Mouse (Mus musculus) intestine, embryonic 16.5 days (tissue): ENCODE data around the gene Iqsec1. TPM values are rescaled to one million over a fixed set of nuclear protein-coding genes. Genes with fewer than 3 reads are reported as not detected.

Source experiments
- ATAC-seq: fragments of 200-750 bp; cut with Nextera tagmentation; 2 replicates; pipeline ENCODE4 v1.8.0; 2017; ENCODE audit warnings: moderate TSS enrichment, moderate library complexity
- H3K27ac ChIP-seq: fragments of 300-500 bp; sonication (generic); 2 replicates; pipeline ENCODE4 v1.5.1; 2014; ENCODE audit warnings: mild to moderate bottlenecking, low read length
- H3K27me3 ChIP-seq: fragments of 300-500 bp; sonication (generic); replicated peaks from 2 replicates; pipeline ENCODE4 v1.6.1; 2014; ENCODE audit warnings: low read length, control low read depth, mixed read lengths; ENCODE audit not compliant: control insufficient read depth, insufficient read depth
- H3K36me3 ChIP-seq: fragments of 300-500 bp; sonication (generic); 2 replicates; pipeline ENCODE4 v1.6.1; 2014; ENCODE audit warnings: low read length, control low read depth; ENCODE audit not compliant: control insufficient read depth, insufficient read depth
- H3K4me1 ChIP-seq: fragments of 300-500 bp; sonication (generic); 2 replicates; pipeline ENCODE4 v1.6.1; 2014; ENCODE audit warnings: low read length, control low read depth, mixed read lengths; ENCODE audit not compliant: control insufficient read depth, insufficient read depth
- H3K4me2 ChIP-seq: fragments of 300-500 bp; sonication (generic); 2 replicates; pipeline ENCODE4 v1.6.1; 2014; ENCODE audit warnings: low read depth, low read length, control low read depth
- H3K4me3 ChIP-seq: fragments of 300-500 bp; sonication (generic); 2 replicates; pipeline ENCODE4 v1.5.1; 2014; ENCODE audit warnings: mild to moderate bottlenecking, low read length
- H3K9ac ChIP-seq: fragments of 300-500 bp; sonication (generic); 2 replicates; pipeline ENCODE4 v1.6.1; 2014; ENCODE audit warnings: low read depth, low read length
- H3K9me3 ChIP-seq: fragments of 300-500 bp; sonication (generic); 2 replicates; pipeline ENCODE4 v1.6.1; 2016; ENCODE audit warnings: low read length, control low read depth; ENCODE audit not compliant: control insufficient read depth
- WGBS: fragments of 180-500 bp; shearing (Covaris S2); extraction: QIAGEN DNeasy Blood & Tissue Kit; methylation state at CpG from one replicate; pipeline ENCODE4 v1.1.7; 2014; 5-methylcytosine and 5-hydroxymethylcytosine counted together
- polyA plus RNA-seq: library from polyadenylated mRNA; unstranded; fragments of >200 nt; fragmentation: Nextera tagmentation; extraction: Ambion mirVana; gene quantifications from 2 replicates; pipeline ENCODE4 v1.2.1, GENCODE M21; 2015

Iqsec1 gene
- polyA plus RNA-seq, 1 experiment from 2014 or later = 6.4 TPM

DNA sequence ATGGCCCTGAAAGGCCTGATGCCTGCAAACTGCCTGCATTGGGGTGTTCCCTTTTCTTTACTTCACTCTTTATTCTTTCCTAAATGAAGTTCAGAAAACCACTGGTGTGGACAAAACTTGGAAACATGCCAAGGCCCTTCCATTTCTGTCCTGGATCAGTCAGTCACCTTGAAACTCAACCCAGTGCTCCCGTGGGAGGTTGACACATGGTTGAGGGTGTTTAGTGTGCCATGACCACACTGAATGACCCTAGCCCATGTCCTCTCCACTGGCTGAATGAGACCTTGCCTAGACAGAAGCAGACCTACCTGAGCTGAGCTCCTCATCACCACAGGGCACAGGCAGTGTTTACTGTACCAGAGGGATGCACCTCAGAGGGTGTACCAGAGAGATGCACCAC lies 103.9 kb downstream of the Iqsec1 start:
- Histone ChIP-seq H3K36me3 (no peaks in the 10 kb centered on the region), H3K9ac (no peak overlapping the region), H3K27me3 (no peaks in the 10 kb centered on the region), H3K27ac (no peak overlapping the region), H3K9me3 (no peaks in the 10 kb centered on the region), H3K4me2 (no peak overlapping the region), H3K4me1 (no peaks in the 10 kb centered on the region), H3K4me3 (no peak overlapping the region)
- ATAC-seq = no peak
- WGBS = 37% methylated on average over 1 of the region's 1 CpGs

DNA sequence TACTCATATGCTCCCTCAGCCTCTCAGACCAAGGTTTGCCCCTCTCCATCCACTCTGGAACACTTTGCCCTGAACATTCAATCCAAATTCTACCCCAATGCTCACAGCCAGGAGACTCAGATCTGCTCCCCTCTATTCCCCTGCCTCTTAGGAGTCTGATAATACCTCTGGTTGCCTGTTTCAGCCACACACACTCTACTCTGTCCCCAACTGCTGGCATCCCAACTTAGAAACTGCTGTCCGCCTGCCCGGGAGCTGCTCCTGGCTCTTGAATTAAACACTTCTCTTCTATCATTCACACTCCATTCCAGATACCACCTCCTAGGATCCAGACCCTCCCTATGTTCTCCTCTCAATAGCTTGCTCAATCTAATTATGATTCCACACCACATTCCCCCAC lies 107.5 kb downstream of the Iqsec1 start:
- H3K4me1 ChIP-seq = no peaks in the 10 kb centered on the region
- no peak for ATAC-seq
- no peak overlapping the region for H3K27ac ChIP-seq
- no peak overlapping the region for H3K4me2 ChIP-seq
- H3K4me3 ChIP-seq = no peak overlapping the region
- no peaks in the 10 kb centered on the region for H3K9me3 ChIP-seq
- H3K9ac ChIP-seq = no peak overlapping the region
- no peaks in the 10 kb centered on the region for H3K36me3 ChIP-seq
- 91% methylated on average over 2 of the region's 2 CpGs for WGBS
- no peaks in the 10 kb centered on the region for H3K27me3 ChIP-seq

- H3K27me3 ChIP-seq = no peaks in the 10 kb centered on the region
- no peaks in the 10 kb centered on the region for H3K9me3 ChIP-seq
- H3K4me3 ChIP-seq = no peak overlapping the region
- H3K36me3 ChIP-seq = no peaks in the 10 kb centered on the region
- H3K4me1 ChIP-seq = no peaks in the 10 kb centered on the region
- H3K9ac ChIP-seq = no peak overlapping the region
- no peak overlapping the region for H3K4me2 ChIP-seq
- H3K27ac ChIP-seq = no peak overlapping the region
- no peak for ATAC-seq
- 50% methylated on average over 3 of the region's 3 CpGs for WGBS
Observed at GRCm38 (mm10) chr6:90880404-90880803, 108.1 kb downstream of the Iqsec1 start.

GRCm38 (mm10) chr6:90871581-90871980 lies 116.9 kb downstream of the Iqsec1 start:
- 78% methylated on average over 8 of the region's 8 CpGs for WGBS
- Histone ChIP-seq H3K4me2 (no peak overlapping the region), H3K9me3 (no peaks in the 10 kb centered on the region)

DNA sequence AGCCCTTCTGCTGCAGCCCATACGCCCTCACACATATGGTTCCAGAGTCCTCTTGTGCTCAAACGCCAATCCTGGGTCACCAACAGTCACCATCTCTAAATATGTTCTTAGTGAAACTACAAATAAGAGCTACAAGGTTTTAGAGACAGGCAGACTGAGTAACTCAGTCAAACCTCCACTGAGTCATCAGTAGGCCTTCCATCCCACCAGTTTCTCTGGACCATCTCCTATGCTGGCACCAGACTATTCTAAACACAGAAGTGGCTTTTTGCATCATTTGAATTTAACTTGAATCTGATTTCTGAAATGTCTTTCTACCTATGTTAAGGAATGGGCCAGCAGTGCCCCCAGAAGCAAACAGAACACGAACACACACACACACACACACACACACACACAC lies 120.5 kb downstream of the Iqsec1 start:
- Histone ChIP-seq H3K27ac (no peak overlapping the region), H3K4me3 (no peak overlapping the region), H3K9ac (no peak overlapping the region), H3K4me1 (no peaks in the 10 kb centered on the region), H3K36me3 (no peaks in the 10 kb centered on the region), H3K9me3 (no peaks in the 10 kb centered on the region), H3K4me2 (no peak overlapping the region), H3K27me3 (no peaks in the 10 kb centered on the region)
- 73% methylated on average over 3 of the region's 3 CpGs for WGBS
- ATAC-seq = no peak

More at GRCm38 (mm10) chr6:90871581-90871980, 116.9 kb downstream of the Iqsec1 start:
- Histone ChIP-seq H3K4me1 (no peaks in the 10 kb centered on the region), H3K4me3 (no peak overlapping the region), H3K27me3 (no peaks in the 10 kb centered on the region), H3K9ac (no peak overlapping the region), H3K27ac (no peak overlapping the region), H3K36me3 (no peaks in the 10 kb centered on the region)
- no peak for ATAC-seq

GRCm38 (mm10) chr6:90861370-90861769 lies 127.1 kb downstream of the Iqsec1 start:
- H3K4me1 ChIP-seq = no peaks in the 10 kb centered on the region

DNA sequence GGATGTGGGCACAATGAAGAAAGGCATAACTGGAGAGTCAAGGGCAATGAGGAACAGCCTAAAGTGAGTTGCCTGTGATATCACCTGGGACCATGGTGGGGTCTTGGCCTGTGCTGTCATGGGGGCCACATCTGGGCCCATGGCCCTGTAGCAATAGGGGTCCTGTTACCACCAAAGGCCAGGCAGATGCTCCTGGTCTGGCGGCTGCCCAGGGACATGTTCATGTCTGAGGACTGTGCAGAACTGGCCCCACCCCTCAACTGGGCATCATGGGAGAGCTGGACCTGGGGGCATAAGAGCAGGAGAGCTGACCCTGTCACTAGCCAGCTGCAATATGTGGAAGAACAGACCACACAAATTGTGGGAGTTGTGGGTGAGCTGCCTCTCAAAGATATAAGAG lies 130.6 kb downstream of the Iqsec1 start:
- Histone ChIP-seq H3K9me3 (no peaks in the 10 kb centered on the region), H3K4me1 (no peaks in the 10 kb centered on the region), H3K27ac (no peak overlapping the region), H3K27me3 (no peaks in the 10 kb centered on the region), H3K4me3 (no peak overlapping the region), H3K36me3 (no peaks in the 10 kb centered on the region), H3K4me2 (no peak overlapping the region), H3K9ac (no peak overlapping the region)
- 74% methylated on average over 1 of the region's 1 CpGs for WGBS
- no peak for ATAC-seq

More at GRCm38 (mm10) chr6:90861370-90861769, 127.1 kb downstream of the Iqsec1 start:
- Histone ChIP-seq H3K4me3 (no peak overlapping the region), H3K9ac (no peak overlapping the region), H3K4me2 (no peak overlapping the region), H3K27me3 (no peaks in the 10 kb centered on the region), H3K27ac (no peak overlapping the region), H3K9me3 (no peaks in the 10 kb centered on the region), H3K36me3 (no peaks in the 10 kb centered on the region)
- no peak for ATAC-seq
- WGBS = 90% methylated on average over 1 of the region's 1 CpGs

DNA sequence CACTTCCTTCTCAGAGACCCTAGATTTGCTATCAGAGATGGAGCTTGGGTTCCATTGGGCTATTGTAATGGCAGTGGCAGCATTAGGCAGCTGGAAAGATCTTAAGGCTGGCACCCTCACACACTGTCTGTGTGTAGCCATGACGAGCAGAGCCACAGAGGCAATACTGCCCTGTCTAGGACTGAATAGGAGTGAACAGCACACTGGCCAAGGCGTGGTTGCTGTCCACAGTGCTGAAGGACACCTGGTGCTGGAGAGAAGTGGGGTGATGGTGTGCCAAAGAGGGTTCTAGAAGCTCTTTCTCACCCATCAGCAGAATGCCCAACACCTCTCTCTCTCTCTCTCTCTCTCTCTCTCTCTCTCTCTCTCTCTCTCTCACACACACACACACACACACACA lies 136.1 kb downstream of the Iqsec1 start:
- Histone ChIP-seq H3K4me1 (no peaks in the 10 kb centered on the region), H3K36me3 (no peaks in the 10 kb centered on the region), H3K4me3 (no peak overlapping the region), H3K9ac (no peak overlapping the region), H3K4me2 (no peak overlapping the region), H3K9me3 (no peaks in the 10 kb centered on the region), H3K27me3 (no peaks in the 10 kb centered on the region), H3K27ac (no peak overlapping the region)
- WGBS = 16% methylated on average over 2 of the region's 2 CpGs
- ATAC-seq = no peak

DNA sequence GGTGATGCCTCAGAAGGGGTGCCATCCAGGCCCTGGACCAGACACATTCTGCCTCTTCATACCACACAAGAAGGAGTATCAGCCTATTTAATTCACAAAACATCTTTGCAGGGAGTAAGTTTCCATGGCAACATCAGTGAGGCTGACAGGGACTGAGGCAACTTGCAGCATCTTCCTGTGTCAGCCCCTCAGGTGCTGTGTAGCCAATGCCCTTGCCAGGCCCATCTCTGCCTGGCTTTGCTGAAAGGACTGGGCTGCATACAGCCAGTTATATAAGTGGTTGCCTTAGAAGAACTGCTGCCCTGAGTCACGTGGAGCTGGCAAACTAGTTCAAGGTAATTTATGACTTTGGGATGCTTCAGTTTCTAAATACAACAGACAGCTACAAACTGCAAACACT lies 140.4 kb downstream of the Iqsec1 start:
- no peak for ATAC-seq
- Histone ChIP-seq H3K4me2 (no peak overlapping the region), H3K36me3 (no peaks in the 10 kb centered on the region), H3K9me3 (no peaks in the 10 kb centered on the region), H3K9ac (no peak overlapping the region), H3K4me1 (no peaks in the 10 kb centered on the region), H3K27ac (no peak overlapping the region), H3K4me3 (no peak overlapping the region), H3K27me3 (no peaks in the 10 kb centered on the region)
- WGBS = 21% methylated on average over 1 of the region's 1 CpGs

GRCm38 (mm10) chr6:90847523-90847922 lies 141.0 kb downstream of the Iqsec1 start:
- H3K4me3 ChIP-seq = no peak overlapping the region
- no peaks in the 10 kb centered on the region for H3K36me3 ChIP-seq
- H3K27ac ChIP-seq = no peak overlapping the region
- no peak for ATAC-seq
- H3K9me3 ChIP-seq = no peaks in the 10 kb centered on the region
- WGBS = 80% methylated on average over 2 of the region's 2 CpGs
- H3K4me2 ChIP-seq = no peak overlapping the region
- no peaks in the 10 kb centered on the region for H3K27me3 ChIP-seq
- H3K9ac ChIP-seq = no peak overlapping the region
- H3K4me1 ChIP-seq = no peaks in the 10 kb centered on the region
